Mouse (Mus musculus): ENCODE results near the gene Olr1. TPM values are rescaled to one million over a fixed set of nuclear protein-coding genes. Genes with fewer than 3 reads are reported as not detected.

Gene Olr1
- polyA plus RNA-seq (2012; rRNA removed): not detected in 2 replicates

DNA sequence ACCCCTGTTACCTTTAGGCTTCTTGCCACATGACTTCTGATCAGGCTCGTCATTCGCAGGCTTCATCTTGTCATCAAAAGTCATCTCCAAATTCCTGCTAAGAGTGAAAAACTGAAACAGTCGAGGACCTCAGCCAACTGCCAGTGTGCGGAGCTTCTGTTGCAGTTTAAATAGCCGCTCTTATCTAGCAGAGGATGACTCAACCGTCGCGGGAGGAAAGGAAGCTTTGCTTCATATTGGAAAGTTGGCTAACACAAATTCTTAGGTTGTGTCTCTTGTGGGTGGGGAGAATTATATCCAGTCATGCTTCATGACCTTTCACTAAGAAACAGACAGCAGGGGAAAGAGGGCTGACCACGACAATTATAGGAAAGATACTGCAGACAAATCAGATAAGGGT is at the start of gene Olr1:
Gene Olr1, minus strand, starts transcription at position 142 of the 400 bp plus-strand sequence.
- TF ChIP-seq POLR2A (IDR thresholded peaks at IDR 0.05; ENCODE audit: low read depth, low read length) (no peak), CTCF (IDR thresholded peaks at IDR 0.05; ENCODE audit: extremely low read depth, insufficient read length, insufficient replicate concordance, low read depth, low read length) (no peak)
- 61% methylated on average over 9 of the region's 9 CpGs for WGBS
- H3K27ac ChIP-seq (ENCODE audit: insufficient read depth, low read depth, low read length): no peak within 1 kb of the TSS
- no peaks in the 10 kb centered on the region for H3K36me3 ChIP-seq (ENCODE audit: control insufficient read depth, insufficient read depth, low read length)
- H3K27me3 ChIP-seq (ENCODE audit: control insufficient read depth, insufficient read depth, low read length): no peaks in the 10 kb centered on the region
- H3K4me1 ChIP-seq (ENCODE audit: control insufficient read depth, insufficient read depth, insufficient read length, low read length): peaks cover 5% of the 10 kb centered on the region; the same call in 1 of the 2 replicates
- H3K4me3 ChIP-seq (ENCODE audit: low read depth, low read length): no peak within 1 kb of the TSS

DNA sequence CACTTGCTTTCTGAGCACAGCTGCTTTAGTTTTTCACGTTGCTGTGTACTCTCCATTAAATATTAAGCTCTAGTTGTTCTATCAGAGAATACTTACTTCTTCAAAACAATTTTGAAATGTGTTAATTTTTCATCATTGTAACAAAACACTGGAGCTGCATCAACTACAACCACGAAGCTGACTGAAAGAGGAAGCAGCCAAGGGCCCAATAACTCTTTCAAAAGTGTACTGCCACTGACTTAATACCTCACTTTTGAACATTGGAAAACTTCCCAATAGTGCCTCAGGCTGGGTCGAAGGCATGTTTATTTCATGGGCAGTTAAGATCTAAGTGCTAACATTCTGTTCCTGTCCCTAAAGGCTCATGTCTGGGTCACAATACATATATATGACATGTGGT is 41.0 kb upstream of the Olr1 start:
- H3K4me3 ChIP-seq (ENCODE audit: low read depth, low read length): no peak overlapping the region
- H3K27me3 ChIP-seq (ENCODE audit: control insufficient read depth, insufficient read depth, low read length): no peaks in the 10 kb centered on the region
- no peak overlapping the region for H3K27ac ChIP-seq (ENCODE audit: insufficient read depth, low read depth, low read length)
- no peaks in the 10 kb centered on the region for H3K36me3 ChIP-seq (ENCODE audit: control insufficient read depth, insufficient read depth, low read length)
- 49% methylated on average over 3 of the region's 3 CpGs for WGBS
- TF ChIP-seq POLR2A (IDR thresholded peaks at IDR 0.05; ENCODE audit: low read depth, low read length): no peak
- no peak for TF ChIP-seq CTCF (IDR thresholded peaks at IDR 0.05; ENCODE audit: extremely low read depth, insufficient read length, insufficient replicate concordance, low read depth, low read length)
- H3K4me1 ChIP-seq (ENCODE audit: control insufficient read depth, insufficient read depth, insufficient read length, low read length): no peaks in the 10 kb centered on the region

DNA sequence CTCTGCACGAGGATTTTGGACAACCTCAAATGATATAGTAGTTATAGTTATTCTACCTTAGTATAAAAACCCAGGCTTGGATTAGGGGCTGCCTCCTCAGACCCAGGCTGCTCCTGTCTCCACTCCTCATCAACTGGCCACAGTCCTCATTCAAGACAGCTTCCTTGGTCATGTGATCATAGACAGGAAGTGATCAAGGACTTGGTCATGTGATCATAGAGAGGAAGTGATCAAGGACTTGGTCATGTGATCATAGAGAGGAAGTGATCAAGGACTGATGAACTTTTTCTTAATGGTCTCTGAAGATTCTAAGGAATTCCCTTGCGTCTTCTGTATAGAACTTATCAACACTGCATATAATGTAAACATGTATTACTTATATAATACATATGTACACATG is 40.3 kb upstream of the Olr1 start:
- Histone ChIP-seq H3K4me3 (ENCODE audit: low read depth, low read length) (no peak overlapping the region), H3K27me3 (ENCODE audit: control insufficient read depth, insufficient read depth, low read length) (no peaks in the 10 kb centered on the region), H3K4me1 (ENCODE audit: control insufficient read depth, insufficient read depth, insufficient read length, low read length) (no peaks in the 10 kb centered on the region), H3K36me3 (ENCODE audit: control insufficient read depth, insufficient read depth, low read length) (no peaks in the 10 kb centered on the region), H3K27ac (ENCODE audit: insufficient read depth, low read depth, low read length) (no peak overlapping the region)
- 88% methylated on average over 2 of the region's 2 CpGs for WGBS
- no peak for TF ChIP-seq POLR2A (IDR thresholded peaks at IDR 0.05; ENCODE audit: low read depth, low read length)
- TF ChIP-seq CTCF (IDR thresholded peaks at IDR 0.05; ENCODE audit: extremely low read depth, insufficient read length, insufficient replicate concordance, low read depth, low read length): no peak

DNA sequence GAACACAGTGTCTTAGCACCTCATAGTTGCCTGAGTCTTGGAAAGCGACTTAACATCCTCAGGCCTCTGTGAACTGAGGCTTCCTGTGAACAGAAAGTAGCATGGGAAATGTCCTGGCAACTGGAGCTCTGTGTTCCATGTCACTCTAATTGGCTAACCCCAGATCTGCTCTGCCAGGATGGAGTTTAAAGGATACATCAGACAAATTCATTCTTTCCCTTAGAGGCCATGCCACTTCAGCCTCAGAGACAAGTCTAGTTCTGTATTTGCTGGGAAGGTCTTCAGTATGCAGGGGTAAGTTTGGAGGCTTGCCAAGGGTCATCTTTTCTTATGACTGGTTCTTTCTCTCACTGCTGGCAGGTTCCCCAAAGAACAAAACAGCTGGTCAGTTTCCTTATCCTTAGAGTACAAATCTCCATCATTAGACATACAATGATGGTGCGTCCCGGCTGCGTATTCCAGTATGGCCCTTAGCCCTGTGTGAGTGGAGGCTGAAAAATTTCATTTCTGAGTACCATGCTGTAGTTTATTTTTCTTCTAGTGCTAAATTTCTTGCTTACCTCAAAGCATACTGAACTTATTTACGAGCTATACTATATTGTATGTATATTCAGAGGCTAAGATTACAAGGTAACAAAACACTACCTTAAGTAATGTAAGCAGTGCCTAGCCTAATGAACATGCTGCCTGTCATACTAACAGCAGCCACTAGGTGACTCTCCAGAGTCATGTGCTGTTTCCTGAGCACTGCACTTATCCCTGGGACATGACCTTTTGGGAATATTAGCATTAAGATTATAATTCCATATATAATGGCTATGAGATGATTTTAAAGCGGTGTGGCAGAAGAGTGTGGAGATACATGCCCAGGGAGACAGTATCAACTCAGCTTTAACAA is 37.0 kb upstream of the Olr1 start:
- WGBS: 60% methylated on average over 6 of the region's 6 CpGs
- peaks cover 9% of the 10 kb centered on the region for H3K36me3 ChIP-seq (ENCODE audit: control insufficient read depth, insufficient read depth, low read length)
- H3K27ac ChIP-seq (ENCODE audit: insufficient read depth, low read depth, low read length): no peak overlapping the region
- H3K4me3 ChIP-seq (ENCODE audit: low read depth, low read length): no peak overlapping the region
- H3K4me1 ChIP-seq (ENCODE audit: control insufficient read depth, insufficient read depth, insufficient read length, low read length): no peaks in the 10 kb centered on the region
- TF ChIP-seq POLR2A (IDR thresholded peaks at IDR 0.05; ENCODE audit: low read depth, low read length) (no peak), CTCF (IDR thresholded peaks at IDR 0.05; ENCODE audit: extremely low read depth, insufficient read length, insufficient replicate concordance, low read depth, low read length) (no peak)
- H3K27me3 ChIP-seq (ENCODE audit: control insufficient read depth, insufficient read depth, low read length): no peaks in the 10 kb centered on the region

DNA sequence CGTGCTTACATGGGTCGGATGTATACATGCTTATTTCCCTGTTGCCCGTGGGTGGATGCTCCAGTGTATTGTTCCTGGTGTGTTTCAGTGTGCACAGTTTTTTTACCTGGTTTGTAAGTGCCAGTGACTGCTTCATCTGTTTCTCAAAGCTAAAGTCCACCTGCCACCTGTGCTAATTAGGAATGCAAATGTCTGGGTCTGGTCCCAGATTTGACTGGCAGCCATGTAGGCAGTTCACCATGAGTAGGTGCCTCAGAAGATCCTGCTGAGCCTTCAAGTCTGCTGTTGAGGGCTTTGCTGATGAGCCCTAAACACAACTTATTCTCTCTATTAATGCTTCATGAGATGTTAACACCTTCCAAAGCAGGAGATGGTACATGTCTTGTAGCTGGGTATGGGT is 35.6 kb upstream of the Olr1 start:
- Histone ChIP-seq H3K27ac (ENCODE audit: insufficient read depth, low read depth, low read length) (no peak overlapping the region), H3K27me3 (ENCODE audit: control insufficient read depth, insufficient read depth, low read length) (no peaks in the 10 kb centered on the region), H3K4me3 (ENCODE audit: low read depth, low read length) (no peak overlapping the region), H3K4me1 (ENCODE audit: control insufficient read depth, insufficient read depth, insufficient read length, low read length) (no peaks in the 10 kb centered on the region), H3K36me3 (ENCODE audit: control insufficient read depth, insufficient read depth, low read length) (peaks cover 10% of the 10 kb centered on the region)
- WGBS: 64% methylated on average over 3 of the region's 3 CpGs
- no peak for TF ChIP-seq CTCF (IDR thresholded peaks at IDR 0.05; ENCODE audit: extremely low read depth, insufficient read length, insufficient replicate concordance, low read depth, low read length)
- no peak for TF ChIP-seq POLR2A (IDR thresholded peaks at IDR 0.05; ENCODE audit: low read depth, low read length)

DNA sequence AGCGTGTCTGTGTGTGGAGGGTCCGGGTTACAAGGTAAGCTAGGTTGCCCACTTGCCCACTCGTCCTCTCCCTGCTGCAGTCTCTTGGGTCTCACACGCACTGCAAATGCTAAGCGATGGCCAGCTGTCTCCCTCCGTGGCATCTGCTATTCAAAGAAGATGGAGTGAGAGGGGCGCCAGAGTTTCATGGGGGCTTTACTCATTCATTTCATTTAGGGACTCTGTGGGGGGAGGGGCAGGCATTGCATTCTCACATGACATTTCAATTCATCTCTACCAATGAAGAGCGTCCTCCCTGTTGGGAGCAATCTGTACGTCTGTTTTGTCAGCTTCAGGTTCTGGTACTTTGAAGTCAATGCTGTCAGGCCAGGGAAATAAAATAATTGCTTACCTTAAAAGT is 35.0 kb upstream of the Olr1 start:
- Histone ChIP-seq H3K4me1 (ENCODE audit: control insufficient read depth, insufficient read depth, insufficient read length, low read length) (no peaks in the 10 kb centered on the region), H3K27ac (ENCODE audit: insufficient read depth, low read depth, low read length) (no peak overlapping the region), H3K36me3 (ENCODE audit: control insufficient read depth, insufficient read depth, low read length) (peaks cover 10% of the 10 kb centered on the region), H3K27me3 (ENCODE audit: control insufficient read depth, insufficient read depth, low read length) (no peaks in the 10 kb centered on the region), H3K4me3 (ENCODE audit: low read depth, low read length) (no peak overlapping the region)
- WGBS: 88% methylated on average over 9 of the region's 9 CpGs
- TF ChIP-seq CTCF (IDR thresholded peaks at IDR 0.05; ENCODE audit: extremely low read depth, insufficient read length, insufficient replicate concordance, low read depth, low read length): no peak
- TF ChIP-seq POLR2A (IDR thresholded peaks at IDR 0.05; ENCODE audit: low read depth, low read length): no peak

DNA sequence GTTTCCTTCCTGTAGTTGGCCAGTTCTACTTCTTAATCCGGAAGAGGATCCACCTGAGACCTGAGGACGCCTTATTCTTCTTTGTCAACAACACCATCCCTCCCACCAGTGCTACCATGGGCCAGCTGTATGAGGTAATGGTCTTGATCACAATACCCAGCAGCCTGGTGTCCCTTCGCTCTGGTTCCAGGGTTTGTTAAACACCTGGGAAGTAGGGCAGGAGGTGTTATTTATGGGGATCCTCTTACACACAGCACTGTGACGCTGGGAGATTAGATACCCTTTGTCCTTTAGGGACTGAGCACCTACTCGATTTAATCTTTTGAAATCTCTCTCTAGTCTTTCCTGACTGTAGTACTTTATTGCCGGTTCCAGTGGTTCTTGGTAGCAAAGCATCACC is 31.6 kb upstream of the Olr1 start:
- Histone ChIP-seq H3K4me3 (ENCODE audit: low read depth, low read length) (no peak overlapping the region), H3K27ac (ENCODE audit: insufficient read depth, low read depth, low read length) (no peak overlapping the region), H3K27me3 (ENCODE audit: control insufficient read depth, insufficient read depth, low read length) (no peaks in the 10 kb centered on the region), H3K36me3 (ENCODE audit: control insufficient read depth, insufficient read depth, low read length) (peaks cover 10% of the 10 kb centered on the region), H3K4me1 (ENCODE audit: control insufficient read depth, insufficient read depth, insufficient read length, low read length) (no peaks in the 10 kb centered on the region)
- no peak for TF ChIP-seq POLR2A (IDR thresholded peaks at IDR 0.05; ENCODE audit: low read depth, low read length)
- no peak for TF ChIP-seq CTCF (IDR thresholded peaks at IDR 0.05; ENCODE audit: extremely low read depth, insufficient read length, insufficient replicate concordance, low read depth, low read length)
- 78% methylated on average over 6 of the region's 6 CpGs for WGBS
